Mouse (Mus musculus) cerebellum, adult (tissue): ENCODE data around the gene Hnrnpa1.
A peak's percentile ranks its signal among the peaks of the same experiment; 100 is the strongest.
"Not testable (repeated sequence)": the region's sequence is repeated elsewhere in the genome, so short reads cannot be mapped to it uniquely, and the experiment has no call there.

ENCODE experiments used
- ATAC-seq: cut with Nextera tagmentation; 2 replicates; pipeline ENCODE4 v1.9.2; 2017; ENCODE audit warnings: mild to moderate bottlenecking, moderate library complexity, mixed read lengths; ENCODE audit not compliant: insufficient number of reproducible peaks, low FRiP score, low TSS enrichment

The Hnrnpa1 gene

GRCm38 (mm10) chr15:103239685-103240159, 510 bp upstream of the Hnrnpa1 start, which contains the start of gene Cbx5:
Gene Cbx5, minus strand, starts transcription at chr15:103239816.
- ATAC-seq, result peak; percentile 85

GRCm38 (mm10) chr15:103241071-103242018, 1.1 kb downstream of the Hnrnpa1 start:
- ATAC-seq, result not testable (repeated sequence)

- no peak for ATAC-seq
Observed at GRCm38 (mm10) chr15:103242885-103243284, 2.7 kb downstream of the Hnrnpa1 start.

GRCm38 (mm10) chr15:103245616-103246015, 5.4 kb downstream of the Hnrnpa1 start:
- ATAC-seq, result no peak

GRCm38 (mm10) chr15:103247078-103247781, 7.0 kb downstream of the Hnrnpa1 start:
- ATAC-seq, result no peak

GRCm38 (mm10) chr15:103247782-103248400, 7.7 kb downstream of the Hnrnpa1 start:
- no peak for ATAC-seq

- ATAC-seq, result no peak
Observed at GRCm38 (mm10) chr15:103248401-103249313, 8.4 kb downstream of the Hnrnpa1 start.

- not testable (repeated sequence) for ATAC-seq
Observed at GRCm38 (mm10) chr15:103249511-103249910, 9.3 kb downstream of the Hnrnpa1 start.

- no peak for ATAC-seq
Observed at GRCm38 (mm10) chr15:103250195-103250740, 10.0 kb downstream of the Hnrnpa1 start.

- ATAC-seq, result no peak
Observed at GRCm38 (mm10) chr15:103251595-103251994, 11.4 kb downstream of the Hnrnpa1 start.

GRCm38 (mm10) chr15:103252660-103253059, 12.4 kb downstream of the Hnrnpa1 start:
- no peak for ATAC-seq

- ATAC-seq, result no peak
Observed at GRCm38 (mm10) chr15:103253352-103253751, 13.1 kb downstream of the Hnrnpa1 start.

- ATAC-seq, result no peak
Observed at GRCm38 (mm10) chr15:103255169-103255568, 14.9 kb downstream of the Hnrnpa1 start.

- ATAC-seq, result no peak
Observed at GRCm38 (mm10) chr15:103256210-103256986, 16.2 kb downstream of the Hnrnpa1 start.

- no peak; the same call in 1 of the 2 replicates for ATAC-seq
Observed at GRCm38 (mm10) chr15:103257790-103258728, 17.8 kb downstream of the Hnrnpa1 start, which contains the start of gene Nfe2. Gene Nfe2, minus strand, starts transcription at chr15:103258403.

- ATAC-seq, result no peak
Observed at GRCm38 (mm10) chr15:103259162-103259561, 18.9 kb downstream of the Hnrnpa1 start.

GRCm38 (mm10) chr15:103259989-103260388, 19.8 kb downstream of the Hnrnpa1 start:
- no peak for ATAC-seq
